Mouse (Mus musculus): Measurements from ENCODE around the gene Il12rb1. TPM values are rescaled to one million over a fixed set of nuclear protein-coding genes. Genes with fewer than 3 reads are reported as not detected.
"Not testable (repeated sequence)": the region's sequence is repeated elsewhere in the genome, so short reads cannot be mapped to it uniquely, and the experiment has no call there.

Gene Il12rb1
- polyA plus RNA-seq, 2 experiments from 2014 or later: 13.7 to 24.7 TPM

- no peak for ATAC-seq
Measured at GRCm38 (mm10) chr8:70801830-70802229, 6.4 kb upstream of the Il12rb1 start.

- ATAC-seq: no peak
Measured at GRCm38 (mm10) chr8:70802786-70803510, 5.3 kb upstream of the Il12rb1 start.

DNA sequence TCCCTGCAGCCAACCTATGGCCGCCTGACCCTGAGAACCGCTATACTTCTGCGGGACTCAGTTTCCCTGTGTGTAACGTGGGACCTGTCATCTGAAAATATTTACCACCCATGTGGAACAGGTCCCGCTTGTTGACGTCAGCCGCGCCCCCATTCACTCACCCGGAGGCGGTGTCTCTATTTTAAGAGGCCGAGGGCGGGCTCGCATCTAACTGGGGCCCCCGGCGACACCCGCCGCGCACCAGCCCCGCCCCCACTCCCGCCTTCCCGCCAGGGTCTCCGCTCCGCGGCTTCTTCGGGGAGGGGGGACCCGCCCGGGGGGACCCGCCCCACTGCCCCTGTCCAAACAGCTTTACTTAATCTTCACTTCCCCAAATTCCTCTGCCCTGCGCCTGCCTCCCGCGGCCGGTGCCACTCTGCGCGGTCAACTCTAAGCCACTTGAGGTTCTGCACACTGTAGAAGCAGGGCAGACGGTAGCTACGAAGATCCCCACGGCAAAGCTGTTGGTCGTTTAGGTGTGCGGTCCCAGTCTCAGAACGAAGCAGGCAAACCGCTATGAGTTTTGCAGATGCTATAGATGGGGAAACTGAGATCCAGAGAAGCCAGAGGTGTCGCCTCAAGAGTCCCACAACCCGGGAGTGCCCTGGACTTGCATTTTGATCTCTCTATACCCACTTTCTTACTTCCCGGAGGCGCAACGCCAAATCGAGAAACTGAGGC lies 4.3 kb upstream of the Il12rb1 start:
- no peak for ATAC-seq

- peak; percentile 64 for ATAC-seq
Measured at GRCm38 (mm10) chr8:70804481-70805206, 3.6 kb upstream of the Il12rb1 start, which contains the start of gene Mast3. Mast3 (minus strand) TSS chr8:70805054.

GRCm38 (mm10) chr8:70806541-70806940 lies 1.7 kb upstream of the Il12rb1 start:
- ATAC-seq: peak; percentile 55

- ATAC-seq: no peak
Measured at GRCm38 (mm10) chr8:70807304-70807703, 945 bp upstream of the Il12rb1 start.

- ATAC-seq: no peak
Measured at GRCm38 (mm10) chr8:70808955-70809701, 879 bp downstream of the Il12rb1 start.

- ATAC-seq: peak; percentile 24
Measured at GRCm38 (mm10) chr8:70810962-70811680, 2.9 kb downstream of the Il12rb1 start.

DNA sequence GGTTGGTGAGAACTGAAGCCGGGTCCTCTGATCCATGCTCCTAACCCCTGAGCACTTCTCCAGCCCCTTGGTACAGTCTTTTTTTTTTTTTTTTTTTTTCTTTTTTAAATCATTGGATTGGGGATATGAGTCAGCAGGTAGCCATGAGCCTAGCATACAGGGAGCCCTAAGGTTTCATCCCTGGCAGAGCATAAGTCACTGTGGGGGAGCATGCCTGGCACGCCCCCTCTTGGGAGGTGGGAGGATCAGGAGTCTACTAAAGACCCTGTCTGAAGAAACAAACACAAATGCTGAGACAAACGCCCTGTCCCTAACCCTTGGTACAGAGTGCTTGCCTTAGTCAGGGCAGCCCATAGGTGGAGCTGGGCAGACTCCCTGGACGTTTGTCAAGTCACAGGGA lies 3.8 kb downstream of the Il12rb1 start:
- ATAC-seq: no peak

GRCm38 (mm10) chr8:70812885-70813284 lies 4.6 kb downstream of the Il12rb1 start:
- ATAC-seq: no peak

GRCm38 (mm10) chr8:70816679-70817078 lies 8.4 kb downstream of the Il12rb1 start:
- no peak for ATAC-seq

- no peak for ATAC-seq
Measured at GRCm38 (mm10) chr8:70820101-70820935, 12.1 kb downstream of the Il12rb1 start.

DNA sequence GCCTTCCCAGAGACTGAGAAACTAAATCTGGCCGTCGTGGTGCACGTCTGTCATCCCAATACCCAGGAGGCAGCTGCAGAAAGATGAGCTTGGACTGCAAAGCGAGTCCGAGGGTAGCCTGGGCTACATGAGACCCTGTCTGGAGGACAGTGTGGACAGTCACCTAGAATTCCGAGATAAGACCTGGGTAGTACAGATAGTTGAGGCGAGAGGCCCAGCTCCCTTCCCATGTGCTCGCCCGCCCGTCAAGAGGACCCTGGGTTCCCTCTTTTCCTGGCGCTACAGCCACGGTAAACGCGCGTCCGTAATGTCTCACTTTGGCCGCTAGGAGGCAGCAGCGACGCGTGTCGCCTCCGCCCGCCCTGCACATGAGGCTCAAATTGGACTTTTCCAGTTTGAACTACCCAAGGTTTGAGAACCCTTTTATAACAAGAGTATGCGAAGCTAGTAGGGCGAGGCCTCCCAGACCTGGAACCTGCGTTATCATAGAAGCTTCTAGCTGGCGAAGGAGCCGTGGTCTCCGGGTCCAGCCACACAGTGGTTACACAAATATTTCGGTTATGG lies 13.2 kb downstream of the Il12rb1 start:
- ATAC-seq: peak; percentile 79

DNA sequence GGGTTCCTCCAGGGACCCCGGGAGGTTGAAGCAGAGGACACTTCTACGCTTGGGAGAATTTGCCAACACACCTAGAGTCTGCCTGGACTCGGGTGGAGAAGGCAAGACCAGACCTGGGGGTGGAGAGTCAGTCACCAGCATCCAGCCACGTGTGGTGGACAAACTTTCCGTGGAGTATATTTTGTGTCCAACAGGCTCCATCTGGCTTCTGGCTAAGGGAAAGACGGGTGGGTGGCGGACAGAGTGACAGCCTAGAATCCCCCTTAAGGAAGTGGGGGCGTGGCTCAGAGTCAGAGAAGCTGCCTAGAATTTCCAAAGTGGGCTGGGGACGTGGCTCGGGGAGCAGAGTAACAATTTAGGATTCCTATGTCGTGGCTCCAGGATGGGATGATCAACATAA lies 13.7 kb downstream of the Il12rb1 start:
- no peak for ATAC-seq

DNA sequence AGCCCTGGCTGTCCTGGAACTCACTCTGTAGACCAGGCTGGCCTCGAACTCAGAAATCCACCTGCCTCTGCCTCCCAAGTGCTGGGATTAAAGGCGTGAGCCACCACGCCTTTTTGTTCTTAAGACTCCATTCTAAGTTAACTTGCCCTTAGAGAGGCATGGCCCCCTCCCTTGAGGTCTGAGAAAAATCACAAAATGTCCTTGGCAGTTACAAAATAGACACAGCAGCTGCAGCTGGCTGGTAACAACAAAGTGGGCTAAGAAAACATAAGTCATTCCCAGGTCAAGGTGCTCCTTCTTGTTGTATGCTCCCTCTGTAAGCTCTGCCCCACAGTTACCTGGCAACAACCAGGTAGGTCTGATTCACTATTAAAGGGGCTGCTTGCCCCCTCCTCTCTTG lies 14.3 kb downstream of the Il12rb1 start:
- not testable (repeated sequence) for ATAC-seq

DNA sequence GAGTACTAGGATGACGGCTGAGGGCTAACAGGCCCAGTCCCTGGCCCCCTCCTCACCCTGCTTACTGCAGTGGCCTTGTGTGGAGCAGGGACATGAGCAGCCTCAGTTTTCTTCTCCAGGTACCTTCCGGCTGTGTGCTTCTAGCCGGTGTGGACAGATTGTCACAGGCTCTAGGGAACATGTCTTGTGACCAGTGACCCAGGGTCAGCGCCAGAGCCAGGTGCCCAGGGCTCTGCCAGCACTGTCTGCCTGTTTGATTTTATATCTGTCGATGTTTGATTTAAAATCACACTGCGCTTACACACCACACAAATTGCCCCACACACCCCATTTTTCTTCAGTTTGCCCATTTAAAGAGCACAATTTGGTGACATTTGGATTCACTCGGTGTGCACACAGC lies 15.6 kb downstream of the Il12rb1 start:
- ATAC-seq: no peak

DNA sequence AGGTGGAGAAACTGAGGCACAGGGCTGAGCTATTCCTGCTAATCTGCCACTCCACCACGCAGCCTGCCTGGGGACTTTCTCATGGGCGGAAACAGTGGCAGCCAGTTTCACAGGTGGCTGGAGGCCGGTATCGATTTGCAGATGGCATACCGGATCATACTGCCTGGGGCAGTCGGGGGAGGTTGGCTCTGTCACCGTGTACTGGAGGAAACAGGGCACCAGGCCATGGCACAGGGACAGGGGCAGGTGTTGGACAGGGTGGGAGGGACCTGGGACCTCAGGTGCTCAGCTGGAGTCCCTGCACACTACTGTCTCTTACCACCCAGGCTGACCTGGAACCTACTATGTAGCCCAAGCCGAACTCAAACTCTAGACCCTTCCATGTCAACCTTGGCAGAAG lies 17.6 kb downstream of the Il12rb1 start:
- ATAC-seq: no peak

GRCm38 (mm10) chr8:70827010-70827409 lies 18.8 kb downstream of the Il12rb1 start:
- ATAC-seq: no peak

GRCm38 (mm10) chr8:70827796-70828195 lies 19.5 kb downstream of the Il12rb1 start:
- ATAC-seq: no peak

DNA sequence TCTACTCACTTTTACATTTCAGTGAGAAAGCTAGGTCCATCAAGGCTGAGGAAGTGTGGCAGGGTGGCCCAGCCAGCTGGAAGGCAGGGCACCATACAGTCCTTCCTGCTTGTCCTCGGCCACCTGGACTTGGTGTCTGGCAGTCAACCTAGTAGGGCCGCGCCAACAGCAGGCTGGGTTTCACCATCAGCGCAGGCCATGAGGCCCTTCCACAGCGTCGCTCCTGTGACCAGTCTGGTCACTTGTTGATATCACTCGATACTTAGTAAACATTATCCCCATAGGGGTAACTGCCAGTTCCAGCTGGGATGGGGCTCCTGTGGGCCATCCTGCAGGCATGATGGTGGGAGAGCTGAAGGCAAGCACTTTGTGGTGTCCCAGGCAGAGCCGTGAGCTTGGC lies 23.3 kb downstream of the Il12rb1 start:
- ATAC-seq: no peak

DNA sequence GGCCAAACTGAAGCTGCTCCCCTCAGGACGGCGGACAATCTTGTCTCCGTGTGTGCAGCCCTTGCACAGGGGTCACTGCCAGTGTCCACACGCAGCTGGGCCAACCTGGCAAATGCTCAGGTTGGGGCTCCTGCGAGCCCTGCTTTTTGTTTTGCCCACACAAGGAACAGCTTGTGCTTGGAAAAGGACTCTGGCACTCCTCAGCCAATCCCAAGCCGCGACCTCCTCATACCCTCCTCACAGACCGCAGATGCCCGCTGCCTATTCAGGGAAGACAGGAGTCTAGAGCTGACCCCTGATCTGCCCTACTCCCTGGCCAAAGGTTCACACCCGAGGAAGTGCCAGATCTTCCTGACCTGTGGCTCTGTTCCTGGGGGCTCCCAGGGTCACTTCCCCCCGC lies 24.1 kb downstream of the Il12rb1 start:
- no peak for ATAC-seq

Measured in CD4-positive, CD25-positive, alpha-beta regulatory T cell, adult 4 months (primary cell).